Mouse (Mus musculus): ENCODE results near the gene Syn1.

The Syn1 gene

DNA sequence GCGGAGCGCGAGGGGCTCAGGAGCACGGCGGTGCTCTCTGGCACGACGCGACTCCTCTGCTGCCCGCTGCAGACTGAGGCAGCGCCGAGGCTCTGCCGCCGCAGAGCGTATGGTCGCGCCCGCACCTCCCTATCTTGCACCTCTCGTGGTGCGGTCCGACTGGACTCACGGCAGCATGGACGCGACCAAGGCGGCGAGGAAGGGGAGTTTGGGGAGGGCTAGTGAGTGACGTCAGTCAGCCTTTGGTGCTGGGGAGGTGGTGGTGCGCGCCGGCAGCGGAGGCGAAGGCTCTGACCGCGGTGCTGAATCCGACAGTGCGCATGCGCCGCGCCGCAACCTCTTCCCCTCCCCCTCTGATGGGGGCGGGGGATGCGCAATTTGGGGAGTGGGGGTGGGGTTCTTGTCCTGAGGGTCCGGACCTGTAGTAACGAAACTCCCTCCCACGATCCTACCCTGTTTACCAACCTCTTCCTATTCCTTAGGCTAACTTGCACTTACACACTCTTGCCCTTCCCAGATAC, at the start of gene Syn1:
Gene Syn1, minus strand, starts transcription at position 161 of the 521 bp plus-strand sequence.
- DNase-seq, result peak; percentile 76 to 79

DNA sequence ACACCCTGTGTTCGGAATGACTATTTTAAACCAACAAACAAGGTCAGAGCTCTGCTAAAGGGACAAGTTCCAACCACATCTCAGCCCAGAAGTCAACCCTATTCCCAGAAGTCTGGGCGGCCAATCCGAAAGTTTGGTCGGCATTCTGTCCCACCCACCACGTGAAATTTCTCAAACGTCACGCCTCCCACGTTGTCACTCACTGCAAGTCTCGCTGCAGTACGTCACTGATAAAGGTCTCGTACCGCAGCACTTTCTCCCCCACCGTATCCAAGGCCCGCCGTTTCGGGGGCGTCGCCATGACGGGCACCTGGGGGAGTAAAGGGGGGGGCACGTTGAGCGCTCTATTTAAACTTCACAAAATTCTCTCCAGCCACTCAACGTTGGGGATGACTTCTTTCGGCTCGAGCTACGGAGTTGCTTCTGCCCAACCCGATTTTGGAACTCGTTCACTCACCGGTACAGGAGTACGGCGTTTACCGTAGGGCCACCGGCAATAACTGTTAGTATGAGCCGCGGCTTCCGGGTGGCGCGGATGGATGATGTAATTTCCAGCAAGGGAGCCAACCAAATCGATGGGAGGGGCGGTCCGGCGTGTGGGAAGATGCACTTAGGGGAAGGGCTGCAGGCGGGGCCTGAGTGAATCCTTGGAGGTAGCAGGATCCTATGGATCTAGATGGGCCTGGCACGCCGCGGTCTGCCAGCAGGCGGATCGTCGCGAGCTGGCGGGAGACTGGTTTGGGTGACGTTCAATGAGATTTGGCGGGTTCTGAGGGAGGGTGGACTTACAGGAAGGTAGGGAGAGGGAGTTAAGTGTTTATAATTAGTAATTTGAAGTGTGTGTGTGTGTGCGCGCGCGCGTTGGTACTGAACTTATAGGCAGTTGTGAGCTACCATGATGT, 40.9 kb upstream of the Syn1 start, which contains the start of gene Uxt:
Gene Uxt, minus strand, starts transcription at position 541 of the 902 bp plus-strand sequence.
- DNase-seq, result peak; percentile 88 to 89

DNA sequence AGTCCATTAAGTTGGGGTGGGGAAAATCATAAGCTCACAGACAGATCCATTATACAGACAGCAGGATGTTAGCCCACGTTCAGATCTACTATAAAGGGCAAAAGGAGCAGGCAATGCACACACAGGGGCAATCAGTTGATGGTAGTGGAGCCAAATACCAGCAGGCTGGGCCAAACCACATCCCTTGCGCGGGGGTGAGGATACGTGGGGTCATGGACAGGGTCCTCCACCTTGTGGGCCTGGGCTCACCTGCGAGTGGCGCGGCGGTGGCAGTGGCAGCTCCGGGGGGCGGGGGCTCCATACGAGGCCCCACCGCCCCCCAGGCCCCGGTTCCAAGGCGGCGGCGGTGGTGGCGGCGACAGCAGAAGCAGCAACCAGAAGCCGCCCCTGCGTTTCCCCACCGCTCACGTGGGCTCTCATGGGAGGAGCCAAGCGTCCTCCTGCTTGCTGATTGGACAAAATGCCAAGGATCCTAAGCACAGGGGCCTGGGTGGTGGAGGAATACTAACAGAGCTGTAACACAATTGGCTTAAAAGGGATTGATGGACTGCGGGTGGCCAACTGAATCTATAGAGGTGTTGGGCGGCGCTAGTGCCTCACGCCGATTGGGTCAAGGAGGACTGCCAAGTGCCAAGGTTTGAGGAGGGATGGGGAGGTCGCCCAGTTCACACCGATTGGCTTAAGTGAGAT, 29.5 kb upstream of the Syn1 start, which contains the start of gene Elk1:
Gene Elk1, minus strand, starts transcription at position 418 of the 690 bp plus-strand sequence.
- DNase-seq, result peak; percentile 84 to 86

DNA sequence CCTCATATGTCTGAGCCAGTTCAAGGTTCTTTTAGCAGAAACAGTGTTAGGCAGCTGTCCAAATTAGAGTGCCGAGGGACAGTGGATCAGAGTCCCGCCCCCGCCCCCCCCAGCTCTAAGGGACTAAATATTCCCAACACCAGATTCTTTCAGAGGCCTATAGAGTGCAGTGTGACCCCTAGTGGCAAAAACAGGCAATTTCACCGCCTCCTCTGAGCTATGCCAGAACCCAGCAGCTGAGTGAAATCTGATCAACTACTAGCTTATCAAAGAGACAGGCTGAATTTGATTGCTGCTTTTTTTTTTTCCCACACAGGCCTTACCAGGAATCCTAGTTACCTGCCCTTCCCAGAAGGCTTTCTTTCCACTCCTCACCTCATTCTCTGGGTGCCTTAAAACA, 25.3 kb upstream of the Syn1 start:
- DNase-seq, result peak; percentile 39 to 47

DNA sequence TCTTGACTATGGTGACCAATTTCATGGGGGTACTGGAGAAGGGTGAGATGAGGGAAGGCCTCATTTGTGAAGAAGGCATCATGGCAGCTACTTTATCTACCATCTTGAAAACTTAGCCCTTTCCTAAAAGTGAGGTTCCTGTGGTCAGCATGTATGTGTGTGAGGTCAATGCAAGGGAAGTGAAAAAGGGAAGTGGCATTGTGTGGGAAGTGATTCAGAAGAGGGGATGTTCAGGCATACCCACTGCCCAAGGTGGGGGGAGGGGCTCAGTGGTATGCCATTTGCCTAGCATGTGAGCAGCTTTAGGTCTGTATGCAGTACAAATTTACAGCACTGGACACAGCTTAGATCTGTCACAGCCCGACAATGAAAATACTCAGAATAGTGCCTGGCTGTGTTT, 11.2 kb upstream of the Syn1 start:
- DNase-seq, result peak; percentile 52 to 57

DNA sequence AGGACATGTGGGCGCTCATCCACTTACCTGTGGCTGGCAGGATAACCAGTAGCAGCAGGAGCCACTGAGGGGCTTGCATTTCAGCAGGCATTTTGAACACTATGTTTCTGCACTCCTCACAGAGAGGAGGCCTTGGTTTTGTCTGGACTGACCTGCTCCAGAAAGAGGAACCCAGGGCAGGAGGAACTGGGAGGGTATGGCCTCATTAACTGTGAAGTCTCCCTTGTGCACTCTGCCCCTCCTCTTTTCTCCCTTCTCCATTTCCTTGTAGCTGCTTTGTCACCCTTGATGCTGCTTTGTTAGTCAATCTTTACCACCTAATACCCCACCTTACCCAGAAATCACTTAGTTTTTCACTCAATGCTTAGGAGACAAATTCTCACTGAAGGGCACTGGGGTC, 10.6 kb upstream of the Syn1 start, which contains the start of gene Cfp:
Gene Cfp, minus strand, starts transcription at position 192 of the 400 bp plus-strand sequence.
- peak in 1 of 2 experiments; percentile 6 for DNase-seq

DNA sequence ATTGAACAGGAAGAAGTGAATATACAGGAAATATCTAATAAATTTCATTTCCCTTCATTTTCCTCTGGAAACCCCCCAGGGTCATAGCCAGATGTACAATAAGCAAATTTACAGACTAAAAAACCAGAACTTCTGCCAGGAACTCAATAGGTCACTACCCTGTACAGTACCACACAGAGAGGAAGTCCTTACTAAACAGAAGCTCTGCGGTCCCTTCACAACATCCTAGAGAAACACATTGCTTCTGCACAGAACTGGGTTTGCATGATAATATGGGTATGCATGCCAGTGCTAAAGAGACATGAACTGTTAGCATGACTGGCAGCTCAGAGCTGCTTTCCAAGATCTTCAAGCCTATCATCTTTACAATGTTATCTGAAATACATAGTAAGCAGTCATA, 9.1 kb upstream of the Syn1 start:
- DNase-seq, result peak in 1 of 2 experiments; percentile 4

DNA sequence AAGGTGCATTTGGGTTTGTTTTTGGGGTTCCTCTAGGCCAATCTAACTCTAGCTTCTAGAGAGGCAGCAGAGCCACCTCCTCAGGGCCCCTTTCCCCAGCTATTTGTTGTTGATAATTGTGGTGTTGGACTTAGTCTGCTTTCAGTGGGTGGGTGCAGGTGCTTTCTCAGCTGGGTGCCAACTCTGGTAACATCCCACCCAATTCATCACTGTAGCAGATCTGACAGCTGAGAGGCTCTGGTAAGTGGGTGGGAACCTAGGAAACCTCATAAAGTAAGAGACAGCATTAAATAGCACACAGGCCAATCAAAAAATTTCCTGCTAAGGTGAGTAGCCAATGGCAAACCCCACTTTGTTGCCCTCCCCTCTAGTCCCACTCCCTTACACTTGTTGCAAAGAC, 4.2 kb upstream of the Syn1 start:
- DNase-seq, result no peak

DNA sequence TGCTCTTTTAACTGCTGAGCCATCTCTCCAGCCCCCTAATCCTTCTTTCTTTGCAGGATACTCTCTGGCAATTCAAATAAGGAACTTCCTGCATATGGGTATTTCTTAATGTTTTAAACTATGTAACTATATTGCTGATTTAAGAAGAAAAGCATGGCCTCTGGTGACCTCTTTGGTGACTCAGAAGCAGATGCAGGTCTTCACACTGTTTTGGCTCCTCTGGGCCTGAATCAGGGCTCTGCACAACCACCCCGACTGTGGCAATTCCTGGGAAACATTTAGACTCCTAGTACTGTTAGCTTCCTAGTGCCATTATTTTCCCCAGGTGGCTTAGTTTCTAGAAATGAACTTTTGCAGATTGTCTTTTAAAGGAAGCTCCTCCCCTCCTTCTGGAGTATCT, 2.7 kb upstream of the Syn1 start:
- no peak for DNase-seq

DNA sequence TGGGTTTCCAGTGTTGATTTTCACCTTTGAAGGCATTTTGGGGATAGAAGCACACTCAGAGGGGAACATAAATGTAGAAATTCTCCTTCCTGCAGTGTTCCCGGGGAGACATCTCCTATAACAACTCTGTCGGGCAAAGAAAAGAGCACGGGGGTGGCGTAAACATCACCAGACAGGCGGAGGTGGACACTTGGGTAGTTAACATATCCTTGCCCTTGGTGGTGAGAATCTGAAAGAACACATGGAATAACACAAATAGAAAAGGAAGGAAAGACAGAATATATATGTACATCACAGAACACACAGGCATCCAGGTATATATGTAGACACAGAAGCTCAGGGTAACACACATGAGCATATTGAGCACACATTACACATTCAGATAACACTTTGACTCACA, 562 bp upstream of the Syn1 start:
- no peak for DNase-seq

DNA sequence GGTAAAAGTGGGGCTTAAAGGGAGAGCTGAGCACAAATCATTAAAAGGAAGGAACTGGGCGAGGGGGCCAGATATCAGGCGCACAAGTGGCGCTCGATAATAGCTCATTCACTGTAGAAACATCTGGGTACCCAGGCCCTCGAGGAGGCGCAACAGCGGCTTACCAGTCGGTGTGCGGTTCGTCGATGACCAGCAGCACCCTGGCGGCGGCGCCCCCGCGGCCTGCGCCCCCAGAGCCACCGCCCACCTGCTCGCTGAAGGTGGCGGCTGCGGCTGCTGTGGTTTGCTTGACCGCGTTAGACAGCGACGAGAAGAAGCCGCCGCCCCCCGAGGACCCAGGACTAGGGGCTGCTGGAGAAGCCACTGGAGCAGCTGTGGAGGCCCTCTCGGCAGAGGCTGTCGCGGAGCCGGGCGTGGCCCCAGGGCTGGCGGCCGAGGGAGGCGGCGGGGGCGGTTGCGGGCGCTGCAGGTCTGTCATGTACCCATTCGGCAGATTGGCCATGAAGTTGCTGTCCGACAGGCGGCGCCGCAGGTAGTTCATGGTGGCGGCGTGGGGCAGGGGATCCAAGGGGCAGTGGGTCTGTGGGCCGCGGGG, 458 bp downstream of the Syn1 start:
- DNase-seq, result no peak

DNA sequence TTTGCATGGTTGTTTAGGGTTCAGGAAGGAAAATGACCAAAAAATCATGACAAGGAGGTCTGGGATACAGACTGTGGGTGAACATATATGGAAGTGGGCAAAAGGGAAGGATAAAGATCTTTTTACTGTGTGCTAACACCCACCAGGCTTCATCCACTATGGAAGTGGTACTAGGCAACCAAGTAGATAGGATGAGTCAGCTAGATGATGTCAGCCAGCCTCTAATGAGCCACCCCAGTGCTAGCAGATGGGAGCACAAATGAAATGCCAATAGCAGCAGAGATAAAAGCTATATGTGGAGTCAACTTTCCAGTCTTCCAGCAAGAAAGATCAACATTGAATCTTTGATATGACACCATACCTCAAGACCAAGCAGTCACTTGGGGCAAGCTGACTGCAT, 5.7 kb downstream of the Syn1 start:
- no peak for DNase-seq

DNA sequence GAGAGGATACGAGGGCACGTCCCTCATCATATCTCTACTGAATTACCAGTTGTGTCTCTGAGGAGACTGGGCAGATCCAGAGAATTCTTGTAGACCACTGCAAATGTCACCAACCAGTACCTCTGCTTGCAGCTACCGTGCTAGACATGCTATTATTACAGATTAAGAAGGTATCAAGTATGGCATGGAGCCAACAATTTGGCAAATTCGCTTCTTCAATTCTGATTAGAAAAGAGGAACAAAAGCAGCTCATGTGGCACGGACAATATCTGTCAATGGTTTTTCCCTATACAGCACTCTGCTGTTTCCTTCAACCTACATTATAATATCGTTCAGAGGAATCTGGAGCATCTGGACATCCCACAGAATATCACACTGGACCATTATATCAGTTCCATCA, 7.1 kb downstream of the Syn1 start:
- no peak for DNase-seq

DNA sequence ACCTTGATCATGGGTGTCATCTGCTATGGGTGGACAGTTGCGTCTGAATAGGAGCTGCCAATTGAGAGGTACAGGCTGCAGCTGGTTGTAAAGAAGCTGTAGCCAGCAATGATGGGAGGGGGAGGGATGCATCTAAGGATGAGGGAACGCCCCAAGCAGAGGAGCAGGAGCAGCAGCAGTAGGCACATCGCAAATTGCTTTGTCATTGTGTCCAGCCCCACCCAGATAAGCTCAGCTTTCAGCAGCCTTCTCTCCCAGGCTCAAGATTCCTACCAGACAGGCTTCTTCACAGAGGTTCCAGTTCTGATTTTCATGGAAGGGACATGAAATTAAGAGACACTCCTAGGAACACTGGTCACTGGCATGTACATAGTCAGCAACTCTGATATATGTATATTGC, 10.7 kb downstream of the Syn1 start:
- DNase-seq, result no peak

DNA sequence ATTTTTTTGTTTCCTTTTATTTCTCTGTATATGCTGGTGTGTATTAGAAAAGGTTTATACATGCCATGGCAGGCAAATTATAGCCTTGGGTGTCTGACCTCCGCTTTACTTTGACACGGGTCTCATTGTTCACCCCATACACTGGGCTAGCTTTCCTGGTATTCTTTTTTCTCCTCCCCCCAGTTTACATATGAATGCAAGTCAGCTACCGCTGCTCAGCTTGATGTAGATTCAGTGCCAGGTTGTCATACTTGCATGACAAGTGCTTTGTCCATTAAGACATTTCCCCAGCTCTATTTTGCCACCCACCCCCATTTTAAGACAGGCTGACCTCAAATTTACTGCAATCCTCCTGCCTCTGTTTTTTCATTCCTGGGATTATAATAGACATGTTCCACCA, 45.6 kb downstream of the Syn1 start:
- DNase-seq, result no peak

DNA sequence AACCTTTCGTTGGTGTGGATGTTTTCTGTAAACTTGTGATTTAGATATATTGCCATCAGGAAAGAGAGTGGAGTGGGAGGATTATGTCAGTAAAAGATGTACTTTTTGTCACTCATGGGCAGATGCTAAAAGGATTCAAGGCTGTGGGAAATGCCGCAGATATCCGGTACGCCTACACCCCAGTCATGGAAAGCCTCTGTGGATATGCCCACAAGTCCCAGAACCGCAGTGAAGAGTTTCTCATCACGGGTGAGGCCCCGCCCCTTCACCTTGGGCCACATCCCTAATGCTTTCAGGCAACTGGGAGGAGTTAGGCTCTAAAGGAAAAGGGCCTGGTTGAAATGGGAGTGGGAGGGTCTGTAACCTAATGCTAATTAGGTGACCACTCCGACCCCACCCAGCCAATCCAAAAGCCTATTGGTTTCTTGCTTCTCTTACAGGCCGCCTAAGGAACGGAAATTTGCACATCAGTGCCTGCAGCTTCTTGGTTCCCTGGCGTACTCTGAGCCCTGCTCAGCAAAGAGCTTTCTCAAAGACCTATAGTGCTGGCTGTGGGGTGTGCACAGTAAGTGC, 47.8 kb downstream of the Syn1 start:
- no peak for DNase-seq

DNA sequence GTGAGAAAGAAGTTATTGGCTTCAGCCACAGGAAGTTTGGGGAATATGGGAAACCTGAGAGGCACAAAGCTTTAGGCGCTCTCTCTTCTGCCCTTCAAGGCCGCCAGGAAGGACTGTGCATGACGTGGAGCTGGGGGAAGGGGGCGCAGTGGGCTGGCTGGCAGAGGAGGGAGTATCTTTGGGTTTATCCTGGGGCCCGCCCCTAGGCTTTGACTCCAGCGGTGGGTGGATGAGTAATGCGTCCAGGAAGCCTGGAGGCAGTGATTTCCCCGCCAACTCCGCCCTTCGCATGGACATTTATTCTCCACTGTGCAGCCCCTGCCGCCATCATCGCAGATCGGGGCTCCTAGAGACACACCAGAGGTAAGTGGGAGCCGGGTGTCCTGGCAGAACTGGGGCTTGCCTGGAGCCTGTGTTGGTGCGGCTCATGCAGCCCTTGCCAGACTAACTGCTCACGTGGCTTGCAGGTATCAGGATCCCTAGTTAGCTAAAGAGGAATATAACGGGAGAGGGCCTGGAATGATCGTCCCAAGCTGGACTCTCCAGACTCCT, 50.8 kb downstream of the Syn1 start, which contains the start of gene Timp1:
Gene Timp1, plus strand, starts transcription at position 205 of the 552 bp plus-strand sequence.
- no peak for DNase-seq

DNA sequence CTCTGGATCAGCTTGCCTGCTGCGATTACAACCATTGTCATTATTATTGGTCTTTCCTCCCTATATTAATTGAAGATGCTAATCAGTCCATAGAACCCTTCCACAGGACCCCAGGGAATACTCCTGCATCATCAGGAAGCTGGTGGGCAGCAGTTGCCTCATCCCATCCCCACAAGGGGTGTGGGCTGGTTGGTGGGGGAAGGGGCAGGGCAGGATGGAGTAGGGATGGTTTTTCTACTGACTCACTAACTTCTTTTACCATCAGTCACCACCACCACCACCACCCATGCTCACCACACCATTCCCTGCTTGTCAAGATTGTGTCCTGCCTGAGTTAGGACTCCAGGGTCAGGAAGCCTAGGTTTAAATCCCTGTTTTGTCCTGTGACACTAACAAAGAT, 51.6 kb downstream of the Syn1 start:
- DNase-seq, result no peak

DNA sequence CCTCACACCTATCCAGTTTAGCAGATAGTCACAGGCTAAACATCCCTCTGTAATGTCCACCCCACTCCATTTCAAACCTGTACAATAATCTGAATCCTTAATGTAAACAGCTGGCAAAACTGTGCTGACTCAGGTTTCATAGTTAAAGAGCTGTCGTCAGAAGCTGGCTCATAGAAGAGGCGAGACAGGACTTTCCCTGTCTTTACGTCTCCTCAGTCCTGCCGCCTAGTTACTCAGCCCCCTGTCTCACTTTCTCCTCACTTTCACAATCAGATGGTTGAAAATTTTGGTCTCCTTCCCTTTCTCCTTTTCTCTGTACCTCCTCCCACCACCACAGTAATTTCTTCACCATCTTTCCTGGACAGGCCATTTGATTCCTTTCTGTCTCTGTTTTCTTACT, 52.7 kb downstream of the Syn1 start:
- no peak for DNase-seq

DNA sequence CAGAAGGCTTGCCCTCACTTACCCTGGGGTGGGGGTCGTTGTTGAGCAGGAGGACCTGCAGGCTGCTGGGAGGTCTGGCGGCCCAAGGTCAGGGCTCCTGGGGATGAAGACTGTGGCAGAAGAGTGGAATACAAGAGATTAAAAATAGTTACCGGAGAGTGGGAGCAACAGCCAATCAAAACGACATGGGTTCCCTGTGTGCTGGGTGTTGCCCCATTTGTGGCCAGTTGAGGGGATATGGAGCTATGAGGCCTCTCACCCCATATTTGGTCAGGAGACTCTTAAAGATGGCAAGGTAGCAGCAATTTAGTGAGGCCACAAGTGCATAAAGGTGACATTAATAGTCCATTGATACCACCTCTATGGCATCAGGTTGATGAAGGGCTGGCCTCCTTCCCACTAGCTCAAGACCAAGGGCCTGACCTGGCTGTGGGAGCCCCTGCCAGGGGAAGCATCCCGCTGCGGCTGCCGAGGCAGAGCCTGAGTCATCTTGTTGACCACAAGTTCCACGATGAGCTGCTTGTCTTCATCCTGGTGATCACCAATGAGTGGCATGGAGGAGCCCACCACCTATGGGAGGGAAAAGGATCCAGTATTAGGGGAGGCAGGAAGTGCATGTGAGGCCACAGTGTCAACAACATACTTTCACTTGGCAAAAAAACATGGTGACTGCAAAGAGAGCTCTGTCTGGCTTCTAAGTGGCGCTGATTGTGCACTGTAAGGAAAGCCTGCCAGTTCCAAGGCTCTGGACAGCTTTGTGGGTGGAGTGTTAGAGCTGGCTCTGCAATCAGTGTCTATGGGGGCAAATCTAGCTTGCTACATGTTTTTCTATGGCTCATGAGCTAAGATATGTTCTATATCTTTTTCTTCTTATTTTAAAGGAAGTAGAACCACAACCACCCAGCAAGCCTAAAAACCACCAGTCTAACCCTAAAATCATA, 57.4 kb downstream of the Syn1 start:
- DNase-seq, result no peak

All from B cell, adult 2 months (primary cell).